Mouse (Mus musculus) layer of hippocampus, postnatal 10 days (tissue): ENCODE data around the gene Mrpl18. TPM values are rescaled to one million over a fixed set of nuclear protein-coding genes. Genes with fewer than 3 reads are reported as not detected.
"Not testable (repeated sequence)": the region's sequence is repeated elsewhere in the genome, so short reads cannot be mapped to it uniquely, and the experiment has no call there.

Experiments used
- DNase-seq, 2 experiments: peaks; one replicate each; pipeline ENCODE4 v3.0.0; 2021; ENCODE audit warnings: low spot score in 2 of 2
- long read RNA-seq: library from polyadenylated mRNA; stranded (forward); transcript quantifications from one replicate; pipeline ENCODE4 v2.0.0, GENCODE M21; 2023
- total RNA-seq, 2 experiments: library from RNA; stranded (reverse); gene quantifications; 2 replicates each; pipeline ENCODE4 v1.2.3; 2021

Gene Mrpl18
- 10 to 100 TPM; 54.4 to 62.4 TPM for total RNA-seq
- long read RNA-seq, transcript Mrpl18-201 (4 exons, 1,219 nt), result major isoform, 76 of 83 reads
- long read RNA-seq, partial matches to known transcripts, result 3 of 83 reads
- long read RNA-seq, other reads (novel, unspliced or antisense), result 4 of 83 reads

GRCm38 (mm10) chr17:12915881-12916583, at the start of gene Mrpl18:
TSS of gene Mrpl18 (minus strand) at chr17:12916345.
- peak; percentile 97 for DNase-seq

- DNase-seq, result no peak
Observed at GRCm38 (mm10) chr17:12963476-12963875, 47.3 kb upstream of the Mrpl18 start.

- peak; percentile 92 to 95 for DNase-seq
Observed at GRCm38 (mm10) chr17:12960331-12960873, 44.3 kb upstream of the Mrpl18 start, which contains the start of gene Acat2. TSS of gene Acat2 (minus strand) at chr17:12960747.

GRCm38 (mm10) chr17:12959377-12959776, 43.2 kb upstream of the Mrpl18 start:
- DNase-seq, result not testable (repeated sequence)

GRCm38 (mm10) chr17:12956664-12957063, 40.5 kb upstream of the Mrpl18 start:
- DNase-seq, result no peak

GRCm38 (mm10) chr17:12949669-12950068, 33.5 kb upstream of the Mrpl18 start:
- DNase-seq, result no peak

GRCm38 (mm10) chr17:12942459-12943162, 26.5 kb upstream of the Mrpl18 start:
- no peak for DNase-seq

- no peak for DNase-seq
Observed at GRCm38 (mm10) chr17:12941543-12942260, 25.6 kb upstream of the Mrpl18 start.

- no peak for DNase-seq
Observed at GRCm38 (mm10) chr17:12940151-12940805, 24.1 kb upstream of the Mrpl18 start, which contains the start of gene Acat3. TSS of gene Acat3 (minus strand) at chr17:12940600.

GRCm38 (mm10) chr17:12939377-12940148, 23.4 kb upstream of the Mrpl18 start:
- DNase-seq, result not testable (repeated sequence)

GRCm38 (mm10) chr17:12938077-12938476, 21.9 kb upstream of the Mrpl18 start:
- DNase-seq, result no peak

GRCm38 (mm10) chr17:12937412-12937970, 21.3 kb upstream of the Mrpl18 start:
- no peak for DNase-seq

GRCm38 (mm10) chr17:12935719-12936118, 19.6 kb upstream of the Mrpl18 start:
- DNase-seq, result no peak

GRCm38 (mm10) chr17:12931576-12931975, 15.4 kb upstream of the Mrpl18 start:
- DNase-seq, result not testable (repeated sequence)

GRCm38 (mm10) chr17:12925703-12926180, 9.6 kb upstream of the Mrpl18 start:
- no peak for DNase-seq

GRCm38 (mm10) chr17:12925001-12925400, 8.9 kb upstream of the Mrpl18 start:
- DNase-seq, result no peak

GRCm38 (mm10) chr17:12921073-12921472, 4.9 kb upstream of the Mrpl18 start:
- no peak for DNase-seq

- no peak for DNase-seq
Observed at GRCm38 (mm10) chr17:12916588-12917380, 639 bp upstream of the Mrpl18 start.

GRCm38 (mm10) chr17:12915488-12915880, 661 bp downstream of the Mrpl18 start, which contains the start of gene Tcp1:
TSS of gene Tcp1 (plus strand) at chr17:12915701.
- no peak for DNase-seq
